Mouse (Mus musculus): ENCODE results near the gene Scaf4. TPM values are rescaled to one million over a fixed set of nuclear protein-coding genes. Genes with fewer than 3 reads are reported as not detected.

The Scaf4 gene
- polyA plus RNA-seq, 1 experiment from 2014 or later = 39.8 TPM

DNA sequence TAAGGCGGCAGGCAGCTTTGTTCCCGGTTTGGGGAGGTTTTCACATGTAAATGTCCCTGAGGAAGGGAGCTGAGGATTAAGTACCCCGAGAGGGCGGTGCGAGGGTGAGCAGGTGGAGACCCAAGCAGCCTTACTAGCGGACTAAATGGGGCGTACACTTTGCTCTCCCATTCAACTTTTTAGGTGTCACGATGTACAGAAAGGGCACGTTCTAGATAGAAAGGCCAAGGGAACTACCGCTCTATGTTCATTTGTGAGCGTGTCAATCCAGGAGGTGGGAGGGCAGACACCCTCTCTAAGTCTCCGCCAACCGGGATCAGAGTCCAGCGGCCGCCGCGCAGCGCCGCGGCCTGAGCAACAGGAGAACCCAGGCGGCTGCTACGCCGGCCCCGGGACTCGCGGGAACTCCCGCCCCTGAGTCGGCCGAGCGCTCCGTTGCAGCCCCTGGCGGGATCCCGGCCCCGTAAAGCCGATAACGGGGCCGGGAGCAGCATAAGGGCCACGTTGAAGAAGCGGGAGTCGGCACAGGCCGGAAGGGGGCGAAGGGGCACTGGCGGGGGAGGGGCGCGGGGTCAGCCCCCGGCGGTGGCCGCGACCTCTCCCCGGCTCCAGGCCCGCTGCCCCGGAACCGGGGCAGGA is 918 bp downstream of the Scaf4 start:
- H3K4me2 ChIP-seq (replicated peaks) = peak overlapping the region; percentile 79
- peak overlapping the region; percentile 100 for H3K4me3 ChIP-seq
- H3K36me3 ChIP-seq = 0 out of 2 replicates have a peak, but pooled peaks cover 3% of the 10 kb centered on the region
- peak overlapping the region; percentile 98 for H3K27ac ChIP-seq (replicated peaks)
- 0% methylated on average over 51 of the region's 53 CpGs for WGBS
- H3K27me3 ChIP-seq = no peaks in the 10 kb centered on the region
- peak; percentile 44 for ATAC-seq (ENCODE audit: low FRiP score, low read depth)
- H3K4me1 ChIP-seq = peaks cover 45% of the 10 kb centered on the region
- H3K9me3 ChIP-seq = no peaks in the 10 kb centered on the region
- peak overlapping the region; percentile 98 for H3K9ac ChIP-seq (replicated peaks)

DNA sequence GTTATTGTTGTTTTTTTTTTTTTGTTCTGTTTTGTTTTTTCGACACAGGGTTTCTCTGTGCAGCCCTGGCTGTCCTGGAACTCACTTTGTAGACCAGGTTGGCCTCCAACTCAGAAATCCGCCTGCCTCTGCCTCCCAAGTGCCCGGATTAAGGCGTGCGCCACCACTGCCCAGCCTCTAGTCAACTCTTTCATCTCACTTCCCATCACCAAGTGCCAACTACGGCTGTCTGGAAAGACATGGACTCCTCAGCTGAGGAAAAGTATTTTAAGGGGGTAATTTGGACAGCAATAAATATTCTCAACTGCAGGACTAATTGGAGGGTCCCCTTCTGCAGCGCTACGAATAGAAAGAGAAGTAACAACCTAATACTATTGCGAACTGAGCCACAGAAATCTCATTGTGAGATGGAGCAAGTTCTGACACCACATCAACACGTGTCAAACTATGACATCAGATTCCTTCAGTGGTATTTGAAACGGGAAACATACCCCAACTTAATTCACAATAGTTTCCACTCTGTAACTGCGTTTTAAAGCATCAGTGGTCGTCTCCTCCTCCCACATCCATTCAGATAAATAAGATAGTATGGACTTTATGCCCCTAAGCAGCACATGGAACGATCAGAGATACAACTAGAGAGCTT is 1.6 kb downstream of the Scaf4 start:
- Histone ChIP-seq H3K4me1 (peaks cover 45% of the 10 kb centered on the region), H3K4me3 (peak overlapping the region; percentile 100), H3K27me3 (no peaks in the 10 kb centered on the region), H3K4me2 (replicated peaks) (peak overlapping the region; percentile 79), H3K36me3 (0 out of 2 replicates have a peak, but pooled peaks cover 3% of the 10 kb centered on the region), H3K9ac (replicated peaks) (peak overlapping the region; percentile 98), H3K9me3 (no peaks in the 10 kb centered on the region), H3K27ac (replicated peaks) (peak overlapping the region; percentile 98)
- WGBS = 31% methylated on average over 14 of the region's 14 CpGs
- ATAC-seq (ENCODE audit: low FRiP score, low read depth) = no peak

DNA sequence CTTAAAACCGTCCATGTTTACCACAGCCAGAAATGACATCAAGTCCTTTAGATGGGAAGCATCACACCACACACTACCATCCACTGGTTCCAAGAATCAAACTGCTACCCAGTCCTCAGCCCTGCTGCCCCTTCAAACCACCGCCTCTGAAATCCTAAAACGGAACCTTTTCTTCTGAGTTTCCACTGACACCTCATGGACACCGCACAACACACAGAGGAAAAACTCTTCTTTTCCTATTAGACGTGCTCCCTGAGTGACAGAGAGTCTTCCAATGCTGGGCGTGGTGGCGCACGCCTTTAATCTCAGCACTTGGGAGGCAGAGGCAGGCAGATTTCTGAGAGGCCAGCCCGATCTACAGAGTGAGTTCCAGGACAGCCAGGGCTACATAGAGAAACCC is 2.9 kb downstream of the Scaf4 start:
- 93% methylated on average over 9 of the region's 9 CpGs for WGBS
- H3K4me1 ChIP-seq = peaks cover 45% of the 10 kb centered on the region

DNA sequence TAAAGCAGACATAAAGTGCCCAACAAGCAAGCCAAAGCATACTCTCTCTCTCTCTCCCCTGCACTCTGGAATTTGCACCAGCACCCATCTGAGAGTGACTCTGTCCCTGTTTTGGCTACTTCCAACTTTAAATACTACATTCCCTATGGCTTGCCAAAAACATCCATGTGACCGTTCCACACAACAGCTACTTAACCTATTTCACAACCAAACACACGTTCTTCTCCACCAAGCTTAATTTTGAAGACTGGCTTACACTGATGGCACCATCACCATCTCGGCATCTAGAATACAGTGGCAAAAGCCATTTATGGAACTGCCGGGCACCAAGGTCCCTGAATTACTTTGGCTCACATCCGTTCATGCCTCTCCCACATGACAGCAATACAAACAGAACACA is 3.3 kb downstream of the Scaf4 start:
- Histone ChIP-seq H3K9ac (replicated peaks) (no peak overlapping the region), H3K4me3 (no peak overlapping the region), H3K36me3 (0 out of 2 replicates have a peak, but pooled peaks cover 3% of the 10 kb centered on the region), H3K27ac (replicated peaks) (no peak overlapping the region), H3K9me3 (no peaks in the 10 kb centered on the region), H3K27me3 (no peaks in the 10 kb centered on the region), H3K4me2 (replicated peaks) (no peak overlapping the region), H3K4me1 (peaks cover 45% of the 10 kb centered on the region)
- WGBS = 91% methylated on average over 5 of the region's 5 CpGs
- ATAC-seq (ENCODE audit: low FRiP score, low read depth) = no peak

More for the DNA sequence above, 2.9 kb downstream of the Scaf4 start:
- Histone ChIP-seq H3K27me3 (no peaks in the 10 kb centered on the region), H3K4me2 (replicated peaks) (no peak overlapping the region), H3K4me3 (no peak overlapping the region), H3K9me3 (no peaks in the 10 kb centered on the region), H3K27ac (replicated peaks) (no peak overlapping the region), H3K9ac (replicated peaks) (no peak overlapping the region), H3K36me3 (0 out of 2 replicates have a peak, but pooled peaks cover 3% of the 10 kb centered on the region)
- ATAC-seq (ENCODE audit: low FRiP score, low read depth) = no peak

DNA sequence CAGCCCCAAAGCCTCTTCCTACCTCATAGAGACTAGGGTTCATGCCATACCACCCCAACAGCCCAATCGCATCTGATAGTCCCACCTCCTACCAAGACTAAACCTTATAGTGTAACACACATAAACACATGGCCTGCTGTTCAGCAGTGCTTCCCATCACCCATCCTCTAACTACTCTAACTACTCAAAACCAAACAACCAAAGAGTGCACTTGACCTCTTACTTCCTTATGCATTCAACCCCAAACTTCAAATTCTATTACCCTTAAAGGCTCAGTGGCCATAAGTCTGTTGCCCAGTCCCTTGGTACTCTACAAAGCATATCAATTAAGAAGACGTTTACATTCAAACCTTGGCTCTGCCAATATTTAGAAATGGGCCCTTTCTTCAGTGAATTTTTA is 3.8 kb downstream of the Scaf4 start:
- H3K36me3 ChIP-seq = 0 out of 2 replicates have a peak, but pooled peaks cover 3% of the 10 kb centered on the region
- 58% methylated on average over 2 of the region's 2 CpGs for WGBS
- no peak for ATAC-seq (ENCODE audit: low FRiP score, low read depth)
- H3K4me1 ChIP-seq = peaks cover 44% of the 10 kb centered on the region
- H3K4me3 ChIP-seq = no peak overlapping the region
- H3K9me3 ChIP-seq = no peaks in the 10 kb centered on the region
- no peak overlapping the region for H3K9ac ChIP-seq (replicated peaks)
- H3K27me3 ChIP-seq = no peaks in the 10 kb centered on the region
- H3K27ac ChIP-seq (replicated peaks) = no peak overlapping the region
- no peak overlapping the region for H3K4me2 ChIP-seq (replicated peaks)

DNA sequence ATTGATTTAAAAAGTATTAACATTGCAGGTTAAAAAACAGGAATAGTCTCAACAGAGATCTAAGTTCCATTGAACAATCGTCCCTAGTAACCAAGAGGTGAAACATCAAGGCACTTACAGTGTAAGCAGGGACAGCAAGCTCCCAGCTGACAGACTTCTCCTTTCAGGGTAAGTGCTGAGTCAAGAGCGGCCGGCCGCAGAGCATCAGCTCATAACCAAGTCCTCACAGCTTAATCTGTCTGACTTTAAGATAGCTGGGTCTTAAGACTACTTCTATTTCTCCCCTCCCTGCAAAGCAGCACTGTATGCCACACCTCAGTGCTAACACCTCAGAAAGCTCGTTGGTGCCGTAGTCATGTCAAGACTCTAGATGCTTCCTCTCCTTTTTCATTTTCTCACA is 5.2 kb downstream of the Scaf4 start:
- Histone ChIP-seq H3K9ac (replicated peaks) (no peak overlapping the region), H3K4me3 (no peak overlapping the region), H3K27me3 (no peaks in the 10 kb centered on the region), H3K27ac (replicated peaks) (no peak overlapping the region), H3K36me3 (0 out of 2 replicates have a peak, but pooled peaks cover 3% of the 10 kb centered on the region), H3K4me1 (peaks cover 37% of the 10 kb centered on the region), H3K4me2 (replicated peaks) (no peak overlapping the region), H3K9me3 (no peaks in the 10 kb centered on the region)
- ATAC-seq (ENCODE audit: low FRiP score, low read depth) = no peak
- WGBS = 77% methylated on average over 6 of the region's 6 CpGs

DNA sequence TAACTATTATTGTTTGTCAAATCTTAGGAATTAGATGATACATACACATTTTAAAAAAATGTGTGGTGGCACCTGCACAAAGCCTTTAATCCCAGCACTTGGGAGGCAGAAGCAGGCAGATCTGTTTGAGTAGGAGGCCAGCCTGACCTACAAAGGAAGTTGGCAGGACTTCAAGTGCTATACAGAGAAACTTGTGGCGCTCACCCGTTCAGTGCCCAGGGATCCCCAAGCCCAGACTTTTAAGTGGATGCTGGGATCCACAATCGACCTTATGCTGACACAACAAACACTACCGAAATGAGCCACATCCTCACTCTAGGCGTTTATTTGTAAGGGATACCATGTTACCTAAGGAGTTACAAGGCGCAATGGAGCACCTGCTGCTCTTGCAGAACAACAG is 8.8 kb downstream of the Scaf4 start:
- ATAC-seq (ENCODE audit: low FRiP score, low read depth) = no peak
- Histone ChIP-seq H3K27me3 (no peaks in the 10 kb centered on the region), H3K9ac (replicated peaks) (no peak overlapping the region), H3K4me2 (replicated peaks) (no peak overlapping the region), H3K9me3 (no peaks in the 10 kb centered on the region), H3K4me3 (no peak overlapping the region), H3K36me3 (no peaks in the 10 kb centered on the region), H3K27ac (replicated peaks) (no peak overlapping the region), H3K4me1 (peaks cover 13% of the 10 kb centered on the region)
- 93% methylated on average over 6 of the region's 6 CpGs for whole genome bisulfite sequencing

DNA sequence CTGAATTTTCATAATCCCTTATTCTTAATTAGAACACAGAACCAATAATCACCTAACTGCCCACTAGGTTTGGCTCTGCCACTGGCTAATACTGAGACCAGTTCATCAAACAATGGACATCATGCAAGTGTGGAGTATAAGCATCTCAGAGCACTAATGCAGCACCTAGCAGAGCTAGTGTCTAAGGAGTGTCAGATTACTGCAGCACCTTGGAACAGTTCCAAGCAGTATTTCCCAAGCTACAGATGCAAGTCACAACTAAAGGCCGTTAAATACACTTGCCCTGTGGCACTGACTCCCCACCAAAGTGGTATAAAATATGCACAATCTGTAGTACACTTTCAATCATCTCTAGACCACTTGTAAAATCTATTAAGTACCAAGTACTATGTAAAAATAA is 17.7 kb downstream of the Scaf4 start:
- Histone ChIP-seq H3K36me3 (peaks cover 3% of the 10 kb centered on the region; the same call in 1 of the 2 replicates), H3K4me3 (no peak overlapping the region), H3K4me1 (peaks cover 3% of the 10 kb centered on the region; the same call in 1 of the 2 replicates), H3K9ac (replicated peaks) (no peak overlapping the region), H3K9me3 (no peaks in the 10 kb centered on the region), H3K4me2 (replicated peaks) (no peak overlapping the region), H3K27me3 (no peaks in the 10 kb centered on the region), H3K27ac (replicated peaks) (no peak overlapping the region)
- 49% methylated on average over 1 of the region's 1 CpGs for WGBS
- ATAC-seq (ENCODE audit: low FRiP score, low read depth) = no peak

DNA sequence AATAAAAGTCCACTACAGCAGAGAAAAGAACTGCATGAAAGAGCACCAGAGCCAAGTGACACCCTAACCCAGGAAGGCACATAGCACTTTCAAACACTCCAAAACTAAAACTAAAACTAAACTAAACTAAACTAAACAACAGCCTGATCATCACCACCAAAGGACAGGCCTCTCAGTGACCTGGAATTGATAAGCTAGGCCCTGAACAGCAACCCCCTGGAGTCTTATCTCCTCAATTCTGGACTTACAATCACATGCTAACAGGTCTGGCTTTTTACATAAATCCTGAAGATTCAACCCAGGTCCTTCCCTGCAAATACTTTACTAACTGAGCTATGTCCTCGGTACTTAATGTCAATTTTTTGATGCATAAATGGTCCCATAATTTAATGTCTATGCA is 19.2 kb downstream of the Scaf4 start:
- no peak overlapping the region for H3K27ac ChIP-seq (replicated peaks)
- H3K9ac ChIP-seq (replicated peaks) = no peak overlapping the region
- no peaks in the 10 kb centered on the region for H3K9me3 ChIP-seq
- peaks cover 3% of the 10 kb centered on the region; the same call in 1 of the 2 replicates for H3K4me1 ChIP-seq
- WGBS = 89% methylated on average over 1 of the region's 1 CpGs
- peaks cover 16% of the 10 kb centered on the region for H3K36me3 ChIP-seq
- H3K4me2 ChIP-seq (replicated peaks) = no peak overlapping the region
- ATAC-seq (ENCODE audit: low FRiP score, low read depth) = no peak
- no peaks in the 10 kb centered on the region for H3K27me3 ChIP-seq
- H3K4me3 ChIP-seq = no peak overlapping the region

DNA sequence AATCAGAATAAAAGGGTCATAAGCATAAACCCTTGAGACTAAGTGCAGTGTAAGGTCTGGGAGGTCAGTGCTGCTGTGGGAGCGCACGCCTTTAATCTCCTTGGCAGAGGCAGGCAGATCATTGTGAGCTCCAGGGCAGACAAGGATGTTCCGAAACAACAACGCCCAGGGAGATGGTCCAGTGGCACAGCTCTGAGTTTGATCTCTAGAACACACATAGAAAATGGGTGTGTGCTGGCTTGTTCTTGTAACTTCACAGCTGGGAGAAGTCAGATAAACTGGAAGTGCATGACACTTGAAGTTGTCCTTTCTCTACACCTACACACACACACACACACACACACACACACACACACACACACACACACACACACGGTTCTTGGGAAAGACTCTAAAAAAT is 20.3 kb downstream of the Scaf4 start:
- WGBS = 74% methylated on average over 5 of the region's 5 CpGs
- H3K36me3 ChIP-seq = peaks cover 26% of the 10 kb centered on the region
- H3K27ac ChIP-seq (replicated peaks) = no peak overlapping the region
- no peak for ATAC-seq (ENCODE audit: low FRiP score, low read depth)
- no peak overlapping the region for H3K4me2 ChIP-seq (replicated peaks)
- H3K4me3 ChIP-seq = no peak overlapping the region
- no peaks in the 10 kb centered on the region for H3K27me3 ChIP-seq
- H3K4me1 ChIP-seq = peaks cover 3% of the 10 kb centered on the region; the same call in 1 of the 2 replicates
- no peak overlapping the region for H3K9ac ChIP-seq (replicated peaks)
- H3K9me3 ChIP-seq = no peaks in the 10 kb centered on the region

DNA sequence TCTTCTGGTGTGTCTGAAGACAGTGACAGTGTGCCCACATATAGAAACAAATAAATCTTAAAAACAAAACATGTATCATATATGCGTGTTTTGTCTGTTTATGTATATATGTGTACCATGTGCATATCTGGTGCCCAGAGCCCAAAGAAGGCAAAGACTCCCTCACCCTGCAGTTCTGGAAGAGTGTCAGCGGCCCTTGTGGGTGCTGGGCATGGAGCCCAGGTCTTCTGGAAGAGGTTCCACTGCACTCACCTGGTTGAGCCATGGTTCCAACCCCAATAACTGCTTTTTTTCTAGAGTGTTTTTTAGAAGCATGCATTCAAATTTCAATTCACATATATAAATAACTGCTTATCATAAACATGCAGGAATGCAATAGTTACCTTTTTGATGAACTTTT is 22.5 kb downstream of the Scaf4 start:
- Histone ChIP-seq H3K27me3 (no peaks in the 10 kb centered on the region), H3K4me2 (replicated peaks) (no peak overlapping the region), H3K4me3 (no peak overlapping the region), H3K4me1 (peaks cover 3% of the 10 kb centered on the region; the same call in 1 of the 2 replicates), H3K9ac (replicated peaks) (no peak overlapping the region), H3K36me3 (peaks cover 45% of the 10 kb centered on the region), H3K27ac (replicated peaks) (no peak overlapping the region), H3K9me3 (no peaks in the 10 kb centered on the region)
- 97% methylated on average over 2 of the region's 2 CpGs for WGBS
- ATAC-seq (ENCODE audit: low FRiP score, low read depth) = no peak

DNA sequence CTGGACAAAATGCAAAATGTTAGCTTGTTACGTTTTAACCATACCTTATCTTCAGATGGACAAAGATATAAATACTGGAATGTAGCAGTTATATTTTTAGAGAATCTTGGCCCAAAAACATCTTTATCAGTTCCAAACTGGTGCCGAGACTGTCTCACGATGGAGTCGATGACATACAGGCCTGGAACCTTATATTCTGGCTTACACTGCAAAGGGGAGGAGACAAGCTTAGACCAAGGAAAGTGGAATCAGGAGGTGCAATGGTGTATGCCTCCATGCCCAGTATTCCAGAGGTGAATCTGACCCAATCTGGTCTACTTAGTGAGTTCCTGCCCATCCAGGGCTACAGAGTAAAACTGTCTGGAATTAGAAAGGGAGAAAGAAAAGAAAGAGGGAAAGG is 24.2 kb downstream of the Scaf4 start:
- no peak overlapping the region for H3K4me3 ChIP-seq
- no peaks in the 10 kb centered on the region for H3K27me3 ChIP-seq
- no peak overlapping the region for H3K27ac ChIP-seq (replicated peaks)
- H3K9ac ChIP-seq (replicated peaks) = no peak overlapping the region
- 98% methylated on average over 4 of the region's 4 CpGs for WGBS
- H3K4me1 ChIP-seq = no peaks in the 10 kb centered on the region
- H3K4me2 ChIP-seq (replicated peaks) = no peak overlapping the region
- no peak for ATAC-seq (ENCODE audit: low FRiP score, low read depth)
- H3K36me3 ChIP-seq = peaks cover 51% of the 10 kb centered on the region
- no peaks in the 10 kb centered on the region for H3K9me3 ChIP-seq

All from midbrain, embryonic 12.5 days (tissue).